Mouse (Mus musculus): ENCODE measurements around the gene Kctd21. TPM values are rescaled to one million over a fixed set of nuclear protein-coding genes. Genes with fewer than 3 reads are reported as not detected.

Kctd21 gene
- polyA plus RNA-seq (2014; fragmentation: Illumina TruSeq; extraction: RNeasy Lipid Tissue Mini Kit (QIAGEN cat#74804); ENCODE audit: low read depth, low replicate concordance), result 4.2 TPM

DNA sequence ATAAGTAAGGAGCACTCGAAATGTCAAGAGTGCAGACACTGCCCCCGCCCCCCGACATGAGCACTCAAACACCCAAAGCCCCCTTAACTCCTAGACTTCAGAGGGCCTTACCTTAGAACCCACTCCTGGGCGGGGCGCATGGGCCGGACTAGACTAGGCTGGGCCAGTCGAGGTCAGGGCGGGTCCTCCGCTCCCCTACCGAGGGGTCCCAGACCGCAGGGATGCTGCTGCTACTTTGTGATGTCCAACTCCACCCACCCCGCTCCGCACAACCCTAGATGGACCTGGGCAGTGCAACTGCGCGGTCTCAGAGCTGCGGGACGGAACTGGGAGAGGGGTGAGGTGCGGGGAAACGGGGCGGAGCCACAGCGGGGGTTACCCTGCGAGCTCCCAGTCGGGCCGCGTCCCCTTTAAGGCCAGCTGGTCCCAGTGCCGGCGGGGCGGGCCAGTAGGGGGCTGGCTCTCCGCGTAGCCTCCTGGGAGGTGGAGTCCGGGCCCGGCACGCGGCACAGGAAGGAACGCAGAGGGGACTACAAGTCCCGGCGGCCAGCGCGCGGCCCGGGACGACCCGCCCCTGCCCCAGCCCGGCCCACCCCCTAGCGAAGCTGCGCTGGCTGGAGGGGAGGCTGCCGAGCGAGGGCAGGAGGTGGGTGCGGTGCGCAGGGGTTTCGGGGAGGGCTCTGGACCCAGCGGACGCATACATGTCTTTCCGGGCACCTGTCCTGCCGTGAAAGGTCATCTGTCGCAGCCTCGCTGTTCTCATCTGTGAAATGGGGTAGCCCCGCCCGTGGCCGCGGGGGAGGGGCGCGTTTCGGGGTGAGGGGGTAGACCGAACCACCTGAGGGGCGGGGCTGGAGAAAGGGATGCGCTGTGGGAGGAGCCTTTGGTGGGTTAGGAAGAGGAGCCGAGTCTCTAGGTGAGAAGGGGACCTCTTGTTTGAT, at the start of gene Kctd21, which contains the start of gene Usp35:
TSS of gene Kctd21 (plus strand) at position 602 of the 941 bp plus-strand sequence.
TSS of gene Usp35 (minus strand) at position 295 of the 941 bp plus-strand sequence.

Other genes starting within 250 kb of the Kctd21 start
- 0.11 TPM for gene Usp35, start 307 bp upstream of the Kctd21 start, polyA plus RNA-seq (2014; fragmentation: Illumina TruSeq; extraction: RNeasy Lipid Tissue Mini Kit (QIAGEN cat#74804); ENCODE audit: low read depth, low replicate concordance)
- 10.1 TPM for gene Alg8, start 39.3 kb downstream of the Kctd21 start, polyA plus RNA-seq (2014; fragmentation: Illumina TruSeq; extraction: RNeasy Lipid Tissue Mini Kit (QIAGEN cat#74804); ENCODE audit: low read depth, low replicate concordance)
- gene Ndufc2, start 67.7 kb downstream of the Kctd21 start, polyA plus RNA-seq (2014; fragmentation: Illumina TruSeq; extraction: RNeasy Lipid Tissue Mini Kit (QIAGEN cat#74804); ENCODE audit: low read depth, low replicate concordance), result 164 TPM
- gene Thrsp, start 85.4 kb downstream of the Kctd21 start, polyA plus RNA-seq (2014; fragmentation: Illumina TruSeq; extraction: RNeasy Lipid Tissue Mini Kit (QIAGEN cat#74804); ENCODE audit: low read depth, low replicate concordance), result 105 TPM
- gene Kctd14, start 119.0 kb downstream of the Kctd21 start, polyA plus RNA-seq (2014; fragmentation: Illumina TruSeq; extraction: RNeasy Lipid Tissue Mini Kit (QIAGEN cat#74804); ENCODE audit: low read depth, low replicate concordance), result 0.24 TPM
- 22.5 TPM for gene Ints4, start 148.6 kb downstream of the Kctd21 start, polyA plus RNA-seq (2014; fragmentation: Illumina TruSeq; extraction: RNeasy Lipid Tissue Mini Kit (QIAGEN cat#74804); ENCODE audit: low read depth, low replicate concordance)
- 16.2 TPM for gene Aamdc, start 247.2 kb downstream of the Kctd21 start, polyA plus RNA-seq (2014; fragmentation: Illumina TruSeq; extraction: RNeasy Lipid Tissue Mini Kit (QIAGEN cat#74804); ENCODE audit: low read depth, low replicate concordance)
- 6.8 TPM for gene Rsf1, start 247.6 kb downstream of the Kctd21 start, polyA plus RNA-seq (2014; fragmentation: Illumina TruSeq; extraction: RNeasy Lipid Tissue Mini Kit (QIAGEN cat#74804); ENCODE audit: low read depth, low replicate concordance)